Mouse (Mus musculus): ENCODE results near the gene Ufsp2. TPM values are rescaled to one million over a fixed set of nuclear protein-coding genes. Genes with fewer than 3 reads are reported as not detected.
A peak's percentile ranks its signal among the peaks of the same experiment; 100 is the strongest.

The Ufsp2 gene
- polyA plus RNA-seq, 1 experiment from 2014 or later: 76.8 TPM

DNA sequence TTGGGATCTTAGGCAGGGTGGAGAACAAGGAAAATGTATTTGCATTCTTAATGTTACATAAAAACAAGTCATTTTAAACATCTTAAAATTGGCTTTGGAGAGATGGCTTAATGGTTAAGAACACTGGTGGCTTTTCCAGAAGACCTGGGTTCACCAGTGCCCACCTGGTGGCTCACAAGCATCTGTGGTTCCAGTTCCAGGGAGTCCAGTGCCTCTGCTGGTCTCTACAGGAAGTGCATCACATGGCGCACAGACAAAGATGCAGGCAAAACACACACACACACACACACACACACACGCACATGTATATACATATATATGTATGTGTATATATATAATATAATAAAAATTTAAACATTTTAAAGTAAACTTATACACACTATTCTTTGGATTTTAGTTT, 18.8 kb downstream of the Ufsp2 start:
- no peak overlapping the region for H3K4me3 ChIP-seq (replicated peaks)
- no peaks in the 10 kb centered on the region for H3K27me3 ChIP-seq (replicated peaks)
- peaks cover 7% of the 10 kb centered on the region for H3K4me1 ChIP-seq
- WGBS: 95% methylated on average over 2 of the region's 2 CpGs
- H3K9ac ChIP-seq (replicated peaks): no peak overlapping the region
- H3K36me3 ChIP-seq: peaks cover 23% of the 10 kb centered on the region
- H3K4me2 ChIP-seq: no peak overlapping the region
- no peaks in the 10 kb centered on the region for H3K9me3 ChIP-seq (replicated peaks)
- no peak for ATAC-seq (ENCODE audit: low FRiP score)
- no peak overlapping the region for H3K27ac ChIP-seq (replicated peaks)

DNA sequence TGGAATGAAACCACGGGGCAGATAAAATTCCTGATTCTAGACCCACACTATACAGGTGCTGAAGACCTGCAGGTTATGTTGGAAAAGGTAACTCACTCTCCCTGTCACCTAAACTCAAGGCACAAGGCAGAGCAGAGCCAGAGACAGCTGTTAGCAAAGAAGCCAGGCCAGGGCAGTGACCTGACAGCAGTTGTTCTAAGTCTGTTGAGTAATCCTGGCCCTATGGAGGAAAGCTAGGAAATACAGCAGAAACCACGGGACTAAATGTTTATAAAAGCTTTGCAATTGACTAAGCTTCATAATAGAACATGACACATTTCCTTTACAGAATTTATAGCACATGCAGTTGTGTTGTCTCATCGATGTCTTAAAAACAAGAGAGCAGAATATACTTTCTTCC, 20.2 kb downstream of the Ufsp2 start:
- Histone ChIP-seq H3K27ac (replicated peaks) (no peak overlapping the region), H3K4me1 (peaks cover 14% of the 10 kb centered on the region), H3K9ac (replicated peaks) (no peak overlapping the region), H3K27me3 (replicated peaks) (no peaks in the 10 kb centered on the region), H3K9me3 (replicated peaks) (no peaks in the 10 kb centered on the region), H3K4me2 (no peak overlapping the region), H3K4me3 (replicated peaks) (no peak overlapping the region), H3K36me3 (peaks cover 23% of the 10 kb centered on the region)
- ATAC-seq (ENCODE audit: low FRiP score): no peak
- 92% methylated on average over 3 of the region's 3 CpGs for WGBS

DNA sequence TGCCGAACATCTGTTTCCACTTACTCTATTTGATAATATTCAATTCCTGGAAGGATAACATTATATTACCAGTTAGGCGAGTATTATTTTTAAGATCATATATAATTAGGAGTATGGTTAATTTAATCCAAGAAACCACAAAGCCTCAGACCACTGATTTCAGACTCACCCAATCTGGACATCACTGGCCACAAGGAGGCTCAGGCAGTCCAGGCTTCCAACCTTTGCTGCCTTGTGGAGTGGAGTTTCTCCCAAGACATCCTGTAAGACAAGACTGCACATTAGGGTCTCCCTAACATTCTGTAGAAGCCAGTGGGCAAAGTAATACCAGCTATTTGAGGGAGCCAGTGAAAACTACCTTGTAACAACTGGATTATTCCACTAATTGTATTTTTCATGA, 22.9 kb downstream of the Ufsp2 start:
- H3K9ac ChIP-seq (replicated peaks): no peak overlapping the region
- peaks cover 20% of the 10 kb centered on the region for H3K36me3 ChIP-seq
- 0 out of 2 replicates have a peak overlapping the region, but pooled peaks have one; percentile 3 for H3K4me3 ChIP-seq (replicated peaks)
- no peaks in the 10 kb centered on the region for H3K27me3 ChIP-seq (replicated peaks)
- ATAC-seq (ENCODE audit: low FRiP score): no peak
- no peaks in the 10 kb centered on the region for H3K9me3 ChIP-seq (replicated peaks)
- WGBS: 89% methylated on average over 2 of the region's 2 CpGs
- H3K4me1 ChIP-seq: peaks cover 14% of the 10 kb centered on the region
- H3K4me2 ChIP-seq: peak overlapping the region; percentile 83
- no peak overlapping the region for H3K27ac ChIP-seq (replicated peaks)

DNA sequence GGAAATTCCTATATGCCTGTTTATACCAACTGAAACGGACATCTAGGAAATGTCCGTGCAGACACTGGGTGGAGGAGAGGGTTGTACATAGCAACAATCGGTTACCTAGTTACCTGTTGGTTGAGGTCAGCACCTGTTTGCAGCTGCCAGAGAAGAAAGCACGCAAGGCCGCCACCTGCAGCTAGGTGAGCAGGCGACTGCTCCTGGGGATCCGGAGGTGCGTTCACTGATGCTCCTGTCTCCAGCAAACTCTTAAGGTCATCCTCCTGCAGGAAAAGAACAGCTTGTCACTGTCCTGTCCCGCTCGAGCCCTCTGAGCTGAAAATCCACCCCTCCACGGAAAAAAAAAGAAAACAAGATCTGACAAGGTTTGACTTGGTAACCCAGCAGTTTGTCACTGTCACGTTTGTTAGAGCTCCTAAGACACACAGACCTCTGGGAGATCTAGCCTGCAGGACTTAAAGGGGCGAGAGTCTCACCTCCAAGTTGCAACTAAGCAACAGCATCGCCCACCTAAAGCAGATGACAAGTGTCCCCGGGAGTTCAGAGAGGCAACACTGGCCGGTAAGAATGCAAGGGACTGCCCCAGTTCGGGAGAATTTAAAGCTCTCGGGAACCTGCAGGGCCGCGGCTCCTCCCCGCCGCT, 23.9 kb downstream of the Ufsp2 start, which contains the start of gene Lrp2bp:
Gene Lrp2bp (plus strand): TSS at position 166 of the 646 bp plus-strand sequence.
- Histone ChIP-seq H3K27ac (replicated peaks) (peak within 1 kb of the TSS; percentile 98), H3K27me3 (replicated peaks) (no peaks in the 10 kb centered on the region), H3K4me3 (replicated peaks) (peak within 1 kb of the TSS; percentile 67), H3K36me3 (peaks cover 14% of the 10 kb centered on the region), H3K9me3 (replicated peaks) (no peaks in the 10 kb centered on the region), H3K4me1 (peaks cover 14% of the 10 kb centered on the region), H3K4me2 (peak within 1 kb of the TSS; percentile 83), H3K9ac (replicated peaks) (peak within 1 kb of the TSS; percentile 77)
- WGBS: 2% methylated on average over 22 of the region's 22 CpGs
- ATAC-seq (ENCODE audit: low FRiP score): peak; percentile 7

DNA sequence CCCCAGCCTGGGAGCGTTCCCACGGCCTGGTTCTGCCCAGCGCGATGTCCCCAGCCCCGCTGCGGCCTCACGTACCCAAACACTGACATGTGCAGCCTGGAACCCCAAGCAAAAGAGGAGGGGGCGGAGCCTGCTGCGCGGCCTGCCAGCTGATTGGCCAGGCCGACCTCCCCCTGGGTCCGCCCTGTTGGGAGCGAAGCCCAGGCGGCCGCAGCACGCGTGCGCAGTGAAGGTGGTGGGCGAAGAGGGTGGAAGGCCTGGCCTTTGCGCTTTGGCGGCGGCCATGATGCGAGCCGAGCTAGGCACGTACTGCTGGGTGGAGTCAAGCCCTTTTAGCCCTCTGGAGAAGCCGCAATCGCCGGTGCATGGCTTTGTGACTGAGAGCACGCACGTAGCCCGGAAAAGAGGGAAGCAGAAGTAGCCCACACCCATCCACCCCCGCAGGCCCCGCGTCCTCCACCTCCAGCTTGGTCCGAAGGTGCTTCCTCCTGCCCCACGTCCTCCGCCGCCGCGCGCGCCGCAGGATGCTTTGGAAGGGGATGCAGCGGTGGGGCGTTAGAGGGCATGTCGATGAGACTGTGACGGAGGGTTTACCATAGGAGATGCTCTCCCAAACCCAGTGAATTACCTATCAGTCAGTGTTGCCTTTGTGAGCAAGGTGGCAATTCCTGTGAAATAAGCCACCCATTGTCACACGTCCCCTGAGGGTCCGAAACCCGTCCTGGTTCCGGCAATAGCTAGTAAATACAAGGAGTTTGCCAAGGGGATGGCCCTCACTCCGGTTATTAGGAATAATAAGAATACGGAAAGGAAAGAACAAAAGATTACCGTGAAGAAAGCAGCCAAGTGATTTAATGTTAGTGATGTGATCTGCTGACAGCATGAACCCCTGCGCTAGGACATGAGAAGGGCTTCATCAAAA, 24.7 kb downstream of the Ufsp2 start:
- H3K27ac ChIP-seq (replicated peaks): peak overlapping the region; percentile 98
- H3K4me3 ChIP-seq (replicated peaks): peak overlapping the region; percentile 67
- peaks cover 14% of the 10 kb centered on the region for H3K36me3 ChIP-seq
- peak; percentile 99 for ATAC-seq (ENCODE audit: low FRiP score)
- peaks cover 14% of the 10 kb centered on the region for H3K4me1 ChIP-seq
- H3K9ac ChIP-seq (replicated peaks): peak overlapping the region; percentile 77
- no peaks in the 10 kb centered on the region for H3K9me3 ChIP-seq (replicated peaks)
- WGBS: 3% methylated on average over 55 of the region's 55 CpGs
- H3K27me3 ChIP-seq (replicated peaks): no peaks in the 10 kb centered on the region
- peak overlapping the region; percentile 83 for H3K4me2 ChIP-seq

DNA sequence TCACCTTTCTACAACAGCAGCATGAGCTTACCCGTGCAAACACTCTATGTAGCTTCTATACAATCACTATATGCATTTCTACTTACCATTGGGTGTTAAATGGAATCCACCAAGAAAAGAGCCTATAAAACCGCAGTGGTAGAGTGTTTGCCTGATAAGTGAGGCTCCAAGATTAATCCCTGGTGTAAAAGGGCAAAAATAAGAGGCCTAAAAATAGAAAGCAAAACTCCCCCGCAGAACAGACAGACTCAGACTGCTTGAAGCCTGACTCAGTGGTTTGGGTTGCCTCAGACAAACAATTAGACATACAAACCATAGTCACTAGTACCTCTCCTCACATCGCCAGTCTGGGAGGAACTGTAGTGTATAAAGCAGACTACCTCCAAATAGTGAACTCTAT, 30.3 kb downstream of the Ufsp2 start, which contains the start of gene Ankrd37:
Gene Ankrd37 (minus strand): TSS at position 112 of the 400 bp plus-strand sequence.
- no peak within 1 kb of the TSS for H3K4me2 ChIP-seq
- H3K27ac ChIP-seq (replicated peaks): no peak within 1 kb of the TSS
- H3K9ac ChIP-seq (replicated peaks): no peak within 1 kb of the TSS
- H3K4me3 ChIP-seq (replicated peaks): no peak within 1 kb of the TSS
- no peaks in the 10 kb centered on the region for H3K9me3 ChIP-seq (replicated peaks)
- H3K27me3 ChIP-seq (replicated peaks): no peaks in the 10 kb centered on the region
- peaks cover 3% of the 10 kb centered on the region for H3K4me1 ChIP-seq
- no peak for ATAC-seq (ENCODE audit: low FRiP score)
- H3K36me3 ChIP-seq: no peaks in the 10 kb centered on the region
- WGBS: 75% methylated on average over 4 of the region's 4 CpGs

DNA sequence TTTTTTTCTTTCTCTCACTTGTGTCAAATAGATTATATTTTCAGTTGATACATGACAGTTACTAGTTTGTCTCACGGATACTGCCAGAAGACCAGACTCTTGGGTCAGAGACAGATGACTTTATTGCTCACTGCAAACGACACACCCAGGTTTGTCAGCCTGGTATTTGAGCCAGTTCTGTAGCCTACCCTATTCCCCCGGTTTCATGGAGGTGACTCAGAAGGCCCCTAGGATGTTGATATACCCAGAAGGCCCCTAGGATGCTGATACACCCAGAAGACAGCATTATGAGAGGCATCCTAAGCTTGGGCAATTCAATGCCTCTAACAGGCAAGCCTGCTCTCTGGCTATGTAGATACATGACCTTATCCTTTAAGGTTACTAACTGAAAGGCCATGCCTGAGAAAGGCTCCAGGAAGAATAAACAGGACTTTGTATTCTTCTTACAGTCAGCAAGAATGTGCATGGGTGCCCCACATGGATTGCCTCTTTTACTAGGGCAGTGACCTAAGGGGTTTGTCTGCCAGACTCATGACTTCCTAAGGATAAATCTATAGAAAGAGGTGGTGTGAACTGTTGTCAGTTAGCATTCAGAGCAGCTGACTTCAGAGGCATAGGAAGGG, 31.8 kb downstream of the Ufsp2 start:
- no peaks in the 10 kb centered on the region for H3K9me3 ChIP-seq (replicated peaks)
- H3K4me3 ChIP-seq (replicated peaks): no peak overlapping the region
- H3K4me1 ChIP-seq: peaks cover 11% of the 10 kb centered on the region
- no peak overlapping the region for H3K9ac ChIP-seq (replicated peaks)
- no peak overlapping the region for H3K27ac ChIP-seq (replicated peaks)
- H3K4me2 ChIP-seq: no peak overlapping the region
- ATAC-seq (ENCODE audit: low FRiP score): no peak
- WGBS: 54% methylated on average over 3 of the region's 3 CpGs
- H3K36me3 ChIP-seq: no peaks in the 10 kb centered on the region
- H3K27me3 ChIP-seq (replicated peaks): no peaks in the 10 kb centered on the region

DNA sequence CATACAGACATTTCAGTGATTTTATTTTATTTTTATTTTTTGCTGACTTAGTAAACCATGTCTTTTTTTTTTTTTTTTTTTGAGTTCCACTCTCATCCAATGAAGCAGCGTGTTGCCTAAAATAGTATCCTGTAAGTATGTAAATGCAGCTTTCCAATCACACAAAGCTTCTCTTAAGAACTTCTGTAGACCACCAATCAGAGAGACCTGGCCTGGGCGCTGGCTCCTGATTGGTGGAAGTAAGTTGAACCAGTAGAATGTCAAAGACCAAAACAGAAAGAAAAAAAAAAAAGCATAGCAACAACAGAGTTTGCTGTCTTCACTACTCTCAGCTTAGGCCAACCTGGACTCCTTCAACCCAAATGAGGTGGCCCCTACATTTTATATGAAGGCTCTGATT, 35.0 kb downstream of the Ufsp2 start:
- 61% methylated on average over 2 of the region's 2 CpGs for WGBS
- H3K4me2 ChIP-seq: peak overlapping the region; percentile 44
- ATAC-seq (ENCODE audit: low FRiP score): peak; percentile 41

DNA sequence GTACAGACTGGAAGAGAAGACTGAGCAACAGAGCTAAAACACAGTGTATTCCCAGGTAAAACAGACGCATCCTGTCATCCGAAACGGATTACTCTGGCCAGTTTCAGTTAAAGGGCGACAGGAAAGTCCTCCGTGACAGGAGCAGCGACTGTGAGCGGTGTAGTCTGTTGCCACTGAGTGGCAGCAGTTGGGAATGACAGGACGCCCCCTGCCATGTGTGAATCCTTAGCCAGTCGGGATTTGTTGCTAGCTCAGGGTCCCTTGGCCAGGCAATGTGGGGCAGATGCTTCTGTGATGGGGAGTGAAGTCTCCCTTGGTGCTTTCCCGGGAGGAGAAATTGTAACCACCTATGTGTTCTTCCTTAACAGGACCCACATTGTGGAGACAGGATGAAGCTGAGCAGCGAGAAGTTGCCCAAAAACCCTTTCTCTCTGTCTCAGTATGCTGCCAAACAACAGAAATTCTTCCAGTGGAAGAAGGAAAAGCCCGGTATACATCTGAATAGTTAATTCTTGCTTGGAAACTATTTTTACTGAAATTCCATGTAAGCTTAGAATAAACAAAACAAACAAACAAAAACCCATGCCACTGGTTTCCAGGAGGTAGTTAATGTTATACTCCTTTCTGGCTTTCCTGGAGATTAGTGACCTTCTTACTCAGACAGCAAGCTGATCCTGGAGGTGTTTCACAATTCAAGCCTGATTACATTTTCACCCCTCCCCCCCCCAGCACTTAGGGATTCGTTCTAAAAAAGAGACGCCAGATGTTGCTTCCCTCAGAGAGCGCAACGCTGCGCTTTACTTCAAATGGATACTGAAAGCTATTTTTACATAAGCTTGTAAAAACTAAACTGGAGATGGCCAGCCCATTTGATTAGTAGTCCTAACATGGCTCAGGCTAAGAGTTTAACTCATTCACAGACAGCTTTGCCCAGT, 35.7 kb downstream of the Ufsp2 start:
- Histone ChIP-seq H3K4me2 (peak overlapping the region; percentile 44), H3K4me1 (peaks cover 11% of the 10 kb centered on the region), H3K36me3 (no peaks in the 10 kb centered on the region), H3K27ac (replicated peaks) (0 out of 2 replicates have a peak overlapping the region, but pooled peaks have one; percentile 18), H3K9ac (replicated peaks) (no peak overlapping the region), H3K27me3 (replicated peaks) (no peaks in the 10 kb centered on the region; the same call in 1 of the 2 replicates), H3K4me3 (replicated peaks) (no peak overlapping the region), H3K9me3 (replicated peaks) (no peaks in the 10 kb centered on the region)
- ATAC-seq (ENCODE audit: low FRiP score): peak; percentile 45
- 23% methylated on average over 17 of the region's 17 CpGs for WGBS

More for the DNA sequence above, 35.0 kb downstream of the Ufsp2 start:
- Histone ChIP-seq H3K4me3 (replicated peaks) (no peak overlapping the region), H3K36me3 (no peaks in the 10 kb centered on the region), H3K27me3 (replicated peaks) (no peaks in the 10 kb centered on the region; the same call in 1 of the 2 replicates), H3K27ac (replicated peaks) (no peak overlapping the region), H3K9me3 (replicated peaks) (no peaks in the 10 kb centered on the region), H3K9ac (replicated peaks) (no peak overlapping the region), H3K4me1 (peaks cover 11% of the 10 kb centered on the region)

DNA sequence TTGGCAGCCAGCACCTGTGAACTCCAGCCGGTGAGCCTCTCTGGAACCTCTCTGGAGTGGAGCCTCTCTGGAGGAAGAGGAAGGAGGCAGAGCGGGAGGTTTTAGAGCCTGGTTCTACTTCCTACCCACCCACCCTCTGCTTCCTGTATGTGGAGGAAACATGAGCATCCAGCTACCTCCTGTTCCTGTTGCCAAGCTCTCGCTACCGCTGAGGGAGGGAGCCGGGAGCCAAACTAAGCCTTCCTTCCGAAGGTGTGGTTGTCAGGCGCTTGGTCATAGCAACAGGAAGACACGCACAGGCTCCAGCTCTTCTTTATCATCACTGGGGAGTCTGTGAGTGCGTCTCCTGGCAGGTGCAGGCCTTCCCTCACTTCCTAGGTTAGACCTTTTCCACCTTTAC, 46.9 kb downstream of the Ufsp2 start:
- H3K9ac ChIP-seq (replicated peaks): no peak overlapping the region
- no peaks in the 10 kb centered on the region for H3K36me3 ChIP-seq
- no peak for ATAC-seq (ENCODE audit: low FRiP score)
- H3K9me3 ChIP-seq (replicated peaks): no peaks in the 10 kb centered on the region
- H3K4me3 ChIP-seq (replicated peaks): no peak overlapping the region
- H3K27ac ChIP-seq (replicated peaks): no peak overlapping the region
- no peaks in the 10 kb centered on the region for H3K27me3 ChIP-seq (replicated peaks)
- no peak overlapping the region for H3K4me2 ChIP-seq
- WGBS: 94% methylated on average over 9 of the region's 9 CpGs
- H3K4me1 ChIP-seq: no peaks in the 10 kb centered on the region

DNA sequence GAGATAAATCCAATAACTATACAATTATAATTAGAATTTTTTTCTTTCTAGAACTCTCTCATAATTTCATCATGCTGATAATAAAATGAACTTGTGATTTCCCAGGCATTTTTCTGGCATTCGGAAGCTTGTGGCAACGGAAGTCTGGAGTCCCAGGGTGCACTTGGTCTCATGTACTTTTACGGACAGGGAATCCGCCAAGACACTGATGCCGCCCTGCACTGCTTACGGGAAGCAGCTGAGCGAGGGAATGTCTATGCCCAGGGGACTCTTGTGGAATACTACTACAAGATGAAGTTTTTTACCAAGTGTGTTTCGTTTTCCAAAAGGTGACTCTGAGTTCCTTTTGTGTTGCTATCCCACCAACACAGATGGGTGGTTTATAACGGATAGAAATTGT, 47.4 kb downstream of the Ufsp2 start:
- no peak for ATAC-seq (ENCODE audit: low FRiP score)
- H3K36me3 ChIP-seq: no peaks in the 10 kb centered on the region
- no peak overlapping the region for H3K4me2 ChIP-seq
- H3K9ac ChIP-seq (replicated peaks): no peak overlapping the region
- no peaks in the 10 kb centered on the region for H3K9me3 ChIP-seq (replicated peaks)
- H3K27me3 ChIP-seq (replicated peaks): no peaks in the 10 kb centered on the region
- no peak overlapping the region for H3K27ac ChIP-seq (replicated peaks)
- H3K4me3 ChIP-seq (replicated peaks): no peak overlapping the region
- WGBS: 92% methylated on average over 9 of the region's 9 CpGs
- H3K4me1 ChIP-seq: no peaks in the 10 kb centered on the region
